Mouse (Mus musculus) ES-CJ7 (cell line): ENCODE measurements around the gene Hyou1.
"Not testable (repeated sequence)": the region's sequence is repeated elsewhere in the genome, so short reads cannot be mapped to it uniquely, and the experiment has no call there.

Experiments used
- DNase-seq: peaks from one replicate; pipeline ENCODE4 v3.0.0; 2011; ENCODE audit warnings: low read depth, low spot score

Gene Hyou1

DNA sequence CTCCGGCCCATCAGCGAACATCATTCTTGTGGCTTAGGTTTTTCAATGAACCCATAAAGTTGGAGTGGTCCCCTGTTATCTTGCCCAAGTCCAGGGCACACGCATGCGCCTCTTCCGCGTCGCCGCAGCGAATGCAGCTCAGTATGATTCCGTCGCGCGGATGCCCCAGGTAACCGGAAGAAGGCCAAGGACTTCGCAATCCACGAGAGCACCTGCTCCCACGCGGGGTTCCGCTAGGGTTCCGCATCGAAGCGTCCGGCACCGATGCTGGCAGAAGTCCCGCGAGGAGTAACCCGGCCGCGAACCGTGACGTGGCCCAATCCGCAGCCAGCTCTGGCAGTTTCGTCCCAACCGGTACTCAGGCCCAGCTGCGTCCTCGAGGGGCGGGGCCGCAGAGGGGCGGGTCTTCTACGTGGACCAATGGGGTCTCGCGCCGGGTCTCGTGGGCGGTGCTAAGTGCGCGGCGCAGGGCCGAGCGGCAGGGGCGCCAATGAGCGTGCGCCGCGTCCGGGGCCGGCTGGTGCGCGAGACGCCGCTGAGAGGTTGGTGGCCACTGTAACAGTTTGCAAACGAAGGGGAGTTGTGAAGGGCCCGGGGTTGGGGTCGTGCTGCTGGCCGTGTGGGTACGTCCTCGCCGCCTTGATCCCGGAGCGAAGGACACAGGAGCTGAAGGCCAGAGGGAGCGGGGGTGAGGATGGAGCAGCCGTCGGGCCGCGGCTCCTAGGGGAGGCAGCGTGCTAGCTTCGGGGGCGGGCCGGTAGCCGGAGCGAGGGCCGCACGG lies at the start of gene Hyou1:
Hyou1 (plus strand) TSS at position 437 of the 781 bp plus-strand sequence.
- peak; percentile 98 for DNase-seq

- DNase-seq, result no peak
Observed at GRCm38 (mm10) chr9:44330736-44331135, 48.6 kb upstream of the Hyou1 start.

GRCm38 (mm10) chr9:44332918-44333638 lies 46.2 kb upstream of the Hyou1 start:
- DNase-seq, result peak; percentile 97

GRCm38 (mm10) chr9:44334396-44335330 lies 44.6 kb upstream of the Hyou1 start, which contains the start of gene H2afx:
TSS of gene H2afx (plus strand) at chr9:44334694.
- DNase-seq, result peak; percentile 100

DNA sequence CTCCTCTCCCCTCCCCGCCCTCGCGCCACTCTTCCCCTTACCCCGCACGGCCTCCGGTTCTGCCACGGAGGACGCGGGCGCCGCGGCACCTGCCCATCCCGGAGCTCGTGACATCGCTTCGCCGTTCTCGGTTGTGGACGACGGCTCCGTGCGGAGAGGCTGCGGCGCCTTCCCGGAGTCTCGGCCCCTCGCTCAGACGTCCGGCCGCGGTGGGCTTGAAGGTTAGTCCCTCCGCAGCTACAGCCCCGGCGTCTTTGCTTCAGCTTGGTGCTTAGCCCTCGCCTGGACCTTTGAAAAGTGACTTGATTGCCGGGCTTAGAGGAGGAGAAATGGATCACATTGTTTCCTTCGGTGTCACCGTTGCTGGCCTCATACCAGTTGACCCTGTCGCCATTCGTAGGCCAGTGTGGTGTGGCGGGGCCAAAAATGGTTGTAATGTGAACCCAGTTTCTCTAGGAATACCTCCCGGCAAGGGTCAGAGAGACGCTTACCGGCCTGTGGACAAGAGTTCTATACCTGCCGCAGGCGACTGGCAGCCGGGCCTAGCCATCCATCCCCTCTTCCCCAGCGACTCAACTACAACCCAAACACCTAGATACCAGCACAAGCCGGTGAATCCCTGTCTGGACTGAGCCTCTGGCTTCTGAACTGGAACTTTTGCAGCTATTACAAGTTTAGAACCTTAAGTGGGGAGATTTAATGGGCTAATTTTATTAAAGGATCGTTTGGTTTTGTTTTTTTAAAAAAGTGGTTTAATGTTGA lies 43.8 kb upstream of the Hyou1 start:
- no peak for DNase-seq

- no peak for DNase-seq
Observed at GRCm38 (mm10) chr9:44336093-44336406, 43.2 kb upstream of the Hyou1 start.

DNA sequence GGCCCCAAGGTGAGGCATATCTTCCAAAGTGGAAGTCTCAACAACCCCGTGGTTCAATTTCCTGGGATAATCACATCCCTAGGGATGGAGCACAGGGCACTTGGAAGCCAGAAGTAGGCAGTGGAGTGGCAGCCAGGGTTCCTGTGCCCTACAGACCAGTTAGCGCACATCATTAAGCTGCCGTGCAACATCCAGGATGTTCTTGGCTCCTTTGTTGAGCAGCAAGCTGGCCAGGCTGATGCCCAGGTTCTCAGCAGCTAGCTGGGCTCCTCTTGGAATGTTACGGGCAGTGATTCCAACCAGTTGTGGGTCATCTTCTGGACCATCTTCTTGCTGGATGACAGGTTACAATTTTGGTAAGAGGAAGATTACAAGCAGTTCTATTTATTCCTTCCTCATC lies 42.8 kb upstream of the Hyou1 start:
- DNase-seq, result not testable (repeated sequence)

GRCm38 (mm10) chr9:44336964-44337363 lies 42.3 kb upstream of the Hyou1 start:
- no peak for DNase-seq

DNA sequence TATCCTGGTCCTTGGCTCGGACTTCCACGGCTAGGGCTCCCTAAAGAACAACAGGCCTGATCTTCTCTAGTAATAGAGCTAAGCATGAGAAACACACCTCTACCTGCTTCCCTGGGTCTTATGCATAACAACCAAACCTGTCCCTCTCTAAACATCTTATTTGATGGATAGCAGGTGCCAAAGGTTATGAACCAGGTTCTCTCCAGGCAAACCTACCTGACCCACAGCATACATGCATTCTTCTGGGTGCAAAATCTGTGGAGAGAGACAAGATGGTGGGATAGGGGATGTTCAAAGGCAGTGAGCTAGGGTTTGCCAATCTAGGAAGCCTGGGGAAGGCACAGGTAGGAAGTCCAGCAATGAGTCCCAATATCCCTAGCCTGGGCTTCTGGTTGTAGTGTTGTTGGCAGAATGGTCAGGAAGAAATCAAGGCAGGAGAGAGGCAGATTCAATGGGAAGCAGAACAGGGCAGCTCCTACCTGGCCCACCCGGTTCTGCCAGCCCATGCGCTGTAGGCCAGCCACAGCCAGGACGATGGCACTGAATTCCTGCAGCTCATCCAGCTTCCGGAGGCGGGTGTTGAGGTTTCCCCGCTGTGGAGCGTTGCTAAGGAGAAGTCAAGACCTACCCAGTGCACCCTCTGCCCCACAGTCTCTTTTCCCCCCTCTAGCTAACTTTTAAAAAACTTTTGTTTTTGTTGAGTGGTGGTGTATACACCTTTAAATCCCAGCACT lies 41.7 kb upstream of the Hyou1 start:
- DNase-seq, result no peak

- DNase-seq, result no peak
Observed at GRCm38 (mm10) chr9:44338574-44338973, 40.7 kb upstream of the Hyou1 start.

DNA sequence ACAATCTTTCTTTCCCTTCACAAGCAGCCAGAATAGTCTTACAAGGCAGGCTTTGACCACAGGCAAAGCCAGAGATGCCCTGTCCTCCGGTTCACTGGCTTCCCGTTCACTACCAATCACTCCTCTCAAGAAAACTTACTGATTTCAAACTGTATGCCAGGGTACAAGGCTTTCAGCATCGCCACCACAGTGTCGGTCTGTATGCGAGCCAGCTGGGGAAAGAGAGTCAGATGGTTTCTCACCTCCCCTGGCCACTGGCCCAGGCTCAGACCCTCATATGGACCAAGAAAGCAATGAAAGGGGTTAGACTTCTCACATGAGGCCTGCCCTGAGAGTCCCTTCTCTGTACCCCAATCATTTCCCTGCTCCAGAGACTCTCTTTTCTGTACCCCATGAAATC lies 37.8 kb upstream of the Hyou1 start:
- no peak for DNase-seq

- no peak for DNase-seq
Observed at GRCm38 (mm10) chr9:44342173-44342572, 37.1 kb upstream of the Hyou1 start.

DNA sequence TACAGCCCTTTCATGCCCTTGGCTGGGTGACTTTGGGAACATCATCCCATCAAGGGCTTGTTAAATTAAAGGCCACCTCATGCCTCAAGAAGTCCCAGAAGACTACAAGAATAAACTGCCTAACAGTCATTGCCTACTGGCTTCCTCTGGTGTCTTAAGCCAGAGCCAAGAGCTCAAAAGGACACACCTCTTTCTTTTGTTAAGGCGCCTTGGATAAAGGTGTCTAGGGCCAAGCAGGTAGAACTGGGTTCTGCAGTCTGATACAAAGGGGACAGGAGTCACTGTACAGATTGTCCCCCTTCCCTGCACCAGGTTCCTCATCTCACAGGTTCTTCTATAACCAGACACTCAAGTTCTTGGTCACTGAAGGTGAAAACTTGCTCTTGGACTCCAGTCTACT lies 36.7 kb upstream of the Hyou1 start:
- DNase-seq, result no peak

- DNase-seq, result no peak
Observed at GRCm38 (mm10) chr9:44343290-44343689, 36.0 kb upstream of the Hyou1 start.

DNA sequence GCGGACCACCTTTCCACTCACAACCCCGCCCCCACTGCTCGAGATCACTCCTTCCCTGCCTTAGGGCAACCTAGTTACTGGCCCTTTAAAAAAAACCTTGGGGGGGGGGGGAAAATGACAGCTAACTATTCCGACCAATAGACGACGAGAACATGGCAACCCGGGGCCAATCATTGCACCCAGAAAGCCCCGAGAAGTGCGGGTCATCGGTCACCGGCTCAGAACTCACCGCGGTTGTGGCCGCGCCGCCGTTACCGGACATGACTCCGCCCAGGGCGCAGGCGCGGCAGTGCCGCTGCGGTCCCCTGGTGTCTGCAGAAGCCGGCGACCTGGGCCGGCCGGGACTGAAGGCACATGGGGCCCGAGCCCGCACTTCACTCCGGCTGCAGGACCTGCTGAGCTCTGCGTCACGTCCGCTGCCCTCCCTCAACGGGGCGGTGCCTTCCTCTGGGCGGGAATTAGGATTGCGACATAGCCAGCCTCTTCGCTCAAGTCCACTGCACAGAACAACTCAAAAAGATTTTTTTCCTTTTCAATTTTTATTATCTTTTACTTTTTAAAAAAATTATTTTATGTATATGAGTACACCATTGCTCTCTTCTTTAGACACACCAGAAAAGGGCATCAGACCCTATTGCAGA lies 35.4 kb upstream of the Hyou1 start, which contains the start of gene Hmbs:
Hmbs (minus strand) TSS at position 448 of the 641 bp plus-strand sequence.
- DNase-seq, result peak; percentile 87

GRCm38 (mm10) chr9:44345570-44346433 lies 33.5 kb upstream of the Hyou1 start:
- peak; percentile 62 for DNase-seq

DNA sequence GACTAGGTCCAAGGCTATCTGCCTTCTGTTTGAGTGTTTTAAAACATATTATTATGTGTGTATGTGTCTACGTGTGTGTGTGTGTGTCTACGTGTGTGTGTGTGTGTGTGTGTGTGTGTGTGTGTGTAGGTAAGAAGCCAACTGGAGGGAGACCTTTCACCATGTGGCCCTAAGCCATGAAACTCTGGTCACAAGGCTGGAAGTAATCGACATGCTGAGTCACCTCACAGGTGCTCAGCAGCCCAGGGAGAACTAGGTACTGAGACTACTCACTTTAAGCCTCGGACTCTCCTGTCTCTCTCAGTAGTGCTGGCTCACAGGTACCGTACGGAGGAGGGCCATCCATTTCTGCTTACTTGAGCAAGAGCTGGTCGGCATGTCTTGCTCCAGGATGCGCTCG lies 32.1 kb upstream of the Hyou1 start:
- DNase-seq, result no peak

DNA sequence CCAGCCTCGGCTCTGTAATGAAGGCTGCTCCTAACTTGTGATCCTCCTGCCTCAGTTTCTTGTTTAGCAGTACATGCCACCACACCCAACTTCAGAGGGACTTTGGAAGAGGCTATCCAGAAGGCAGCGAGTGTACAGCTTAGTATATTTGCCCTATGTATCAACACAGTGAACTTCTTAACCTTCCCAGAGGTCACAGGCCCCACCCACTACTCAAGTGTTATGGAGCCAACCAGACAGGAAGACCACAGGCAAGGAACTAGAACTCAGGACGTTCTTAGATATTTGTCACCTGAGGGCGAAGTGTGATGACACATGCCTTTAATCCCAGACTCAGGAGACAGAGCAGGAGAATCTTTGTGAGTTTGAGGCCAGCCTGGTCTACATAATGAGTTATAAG lies 31.7 kb upstream of the Hyou1 start:
- no peak for DNase-seq

GRCm38 (mm10) chr9:44348546-44348945 lies 30.7 kb upstream of the Hyou1 start:
- DNase-seq, result peak; percentile 66
